Mouse (Mus musculus) retina, postnatal 7 days (tissue): ENCODE data around the gene Aatf.

Experiments used
- DNase-seq: peaks from one replicate; pipeline ENCODE4 v3.0.0-alpha.2; 2012; ENCODE audit warnings: low read depth, low spot score

Aatf gene

DNA sequence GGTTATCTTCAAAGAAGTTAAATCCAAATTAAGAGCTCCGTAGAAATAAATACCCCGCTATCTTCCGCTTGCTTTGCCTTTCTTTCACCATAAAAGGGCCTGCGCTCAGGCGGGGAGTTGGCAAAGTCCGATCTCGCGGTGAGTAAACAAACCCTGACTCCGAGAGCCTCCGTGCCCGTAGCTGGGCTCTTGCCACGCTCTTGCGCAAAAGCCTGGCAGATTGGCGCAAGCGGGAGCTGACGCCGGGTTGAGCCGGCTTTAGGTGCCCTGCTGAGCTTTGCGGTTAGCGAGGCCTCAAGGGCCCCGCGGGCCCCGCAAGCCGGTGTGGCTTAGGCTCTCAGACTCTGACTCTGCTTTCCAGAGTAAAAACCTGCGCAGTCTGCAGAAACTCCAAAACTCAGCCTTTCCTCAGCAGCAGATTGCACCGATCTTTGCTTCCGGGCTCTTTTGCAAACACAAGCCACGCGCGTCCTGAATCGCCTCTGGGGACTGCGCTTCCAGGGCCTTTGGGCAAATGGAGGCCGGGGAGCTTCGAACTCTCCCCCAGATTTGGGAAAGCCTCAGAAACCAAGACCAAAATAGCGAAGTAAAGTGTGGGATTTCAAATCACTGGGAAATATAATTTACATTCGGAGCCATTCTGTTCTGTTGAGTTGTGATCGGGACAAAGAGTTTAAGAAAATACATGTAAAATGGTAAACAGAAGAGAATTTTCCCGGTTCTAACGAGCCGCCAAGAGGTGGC, 9.4 kb upstream of the Aatf start:
- DNase-seq: no peak

DNA sequence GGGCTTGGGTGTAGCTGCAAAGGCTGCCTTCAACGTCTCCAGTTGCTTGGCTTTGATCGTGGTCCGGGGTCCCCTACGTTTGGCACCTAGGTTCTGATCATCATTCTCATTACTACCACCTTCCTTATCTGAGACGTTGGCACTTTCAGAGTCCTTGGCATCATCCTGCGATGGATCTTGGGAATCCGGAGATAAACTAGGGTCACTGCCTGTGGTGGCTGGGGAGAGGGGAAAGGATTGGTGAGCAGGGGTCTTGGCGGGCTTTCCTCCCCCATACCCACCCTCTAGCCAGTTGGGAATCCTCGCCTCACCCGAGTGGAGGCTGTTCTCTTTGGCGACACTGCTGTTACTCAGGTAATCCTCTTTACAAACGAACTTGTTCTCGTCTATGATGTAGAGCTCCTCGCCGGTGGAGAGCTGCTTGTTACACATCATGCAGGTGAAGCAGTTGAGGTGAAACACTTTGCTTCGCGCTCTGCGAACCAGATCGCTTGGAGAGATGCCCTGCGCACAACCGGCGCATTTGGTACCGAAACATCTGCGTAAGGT, 8.5 kb upstream of the Aatf start:
- no peak for DNase-seq

DNA sequence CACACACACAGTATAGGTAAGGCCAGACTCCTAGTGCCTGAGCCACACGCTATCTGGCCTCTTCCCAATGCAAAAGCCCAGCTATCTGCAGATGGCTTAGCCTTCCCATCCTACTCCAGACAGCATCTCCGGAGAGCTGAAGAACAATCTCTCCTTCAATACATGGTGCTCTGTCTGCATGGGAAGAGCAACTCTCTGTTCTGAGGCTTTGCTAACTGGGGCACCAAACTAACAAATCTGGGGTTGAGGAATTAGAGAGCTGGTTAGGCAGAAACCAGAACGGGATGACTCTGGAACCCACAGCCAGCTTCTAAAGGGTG, 7.7 kb upstream of the Aatf start:
- DNase-seq: no peak

DNA sequence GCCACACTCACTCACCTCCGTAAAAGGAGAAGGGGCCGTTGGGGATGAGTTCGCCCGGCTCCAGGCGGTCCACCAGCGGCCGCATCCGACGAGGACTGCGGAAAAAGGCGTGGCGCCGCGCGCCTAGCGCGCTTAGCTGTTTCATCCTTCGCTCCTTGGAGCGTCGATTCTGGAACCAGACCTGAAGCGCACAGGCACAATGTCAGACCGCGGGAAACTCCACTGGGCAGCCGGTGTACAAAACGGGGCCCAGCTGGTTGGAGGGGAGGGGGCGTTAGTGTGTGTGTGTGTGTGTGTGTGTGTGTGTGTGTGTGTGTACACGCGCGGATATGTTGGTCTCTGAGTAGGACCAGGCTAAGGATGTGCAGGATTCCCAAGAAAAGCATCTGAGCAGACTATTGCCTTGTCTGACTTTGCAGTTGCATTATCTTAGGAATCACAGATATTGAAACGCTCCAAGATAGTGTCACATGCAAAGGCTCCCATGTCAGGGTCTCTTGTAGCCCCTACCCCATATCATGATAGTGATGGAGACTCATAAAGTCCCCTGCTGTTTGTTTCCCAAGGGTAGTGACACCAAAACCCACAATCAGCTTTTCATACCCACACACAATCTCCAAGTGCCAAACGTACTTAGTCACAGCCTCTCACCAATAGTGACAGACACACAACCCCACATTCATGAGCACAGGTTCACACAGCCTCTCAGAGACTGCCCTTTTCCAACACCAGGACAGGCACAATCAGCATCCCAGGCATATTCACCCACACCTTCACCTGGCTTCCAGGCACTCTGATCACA, 7.1 kb upstream of the Aatf start:
- no peak for DNase-seq

DNA sequence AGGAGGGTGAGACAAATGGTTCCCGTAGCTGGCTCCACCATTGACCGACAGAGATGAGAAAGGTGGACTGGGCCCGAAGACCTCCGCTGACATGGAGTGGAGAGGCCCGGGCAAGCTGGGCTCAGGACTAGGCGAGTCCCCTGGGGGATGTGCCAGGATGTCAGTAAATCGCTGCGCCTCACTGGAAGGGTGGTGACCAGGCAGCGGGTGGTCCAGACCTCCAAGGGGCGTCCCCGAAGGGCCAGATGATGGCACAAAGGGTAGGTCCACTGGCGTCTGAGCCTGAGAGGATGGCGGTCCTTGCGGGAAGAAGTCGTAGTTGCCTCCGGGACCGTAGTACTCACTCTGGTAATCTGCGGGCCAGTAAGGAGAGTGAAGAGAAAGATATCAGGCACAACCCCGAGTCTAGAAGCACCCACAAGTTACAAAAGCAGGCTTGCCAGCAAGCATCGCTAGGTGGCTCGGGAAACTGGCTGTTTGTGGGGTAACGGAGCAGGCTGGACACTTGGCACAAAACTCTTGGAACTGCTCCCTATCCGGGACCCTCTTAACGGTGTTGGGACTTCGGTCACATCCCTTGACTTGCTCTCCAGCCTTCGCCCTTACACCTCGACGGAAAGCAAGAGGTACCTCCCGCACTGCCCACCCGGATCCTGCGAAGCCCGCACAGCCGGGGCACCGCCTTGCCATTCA, 6.4 kb upstream of the Aatf start:
- DNase-seq: no peak

DNA sequence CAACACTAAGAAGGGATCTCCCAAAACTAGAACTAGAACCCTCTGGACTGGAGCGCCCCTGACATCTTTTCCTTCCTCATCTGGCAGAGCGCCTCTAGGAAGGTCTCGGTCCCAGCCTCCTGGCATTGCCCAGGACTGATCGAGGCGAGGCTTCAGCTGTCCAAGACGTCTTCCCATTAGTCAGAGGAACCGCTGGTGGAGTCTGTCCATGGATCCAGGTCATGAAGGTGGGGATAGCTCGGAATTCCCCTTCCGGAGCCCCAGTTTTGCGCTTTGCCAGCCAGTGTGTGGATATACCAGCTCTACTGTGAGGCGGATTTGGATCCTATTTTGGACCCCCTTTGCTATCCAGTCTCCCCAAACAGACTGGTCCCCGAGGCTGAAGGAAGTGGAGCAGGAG, 5.7 kb upstream of the Aatf start:
- no peak for DNase-seq

DNA sequence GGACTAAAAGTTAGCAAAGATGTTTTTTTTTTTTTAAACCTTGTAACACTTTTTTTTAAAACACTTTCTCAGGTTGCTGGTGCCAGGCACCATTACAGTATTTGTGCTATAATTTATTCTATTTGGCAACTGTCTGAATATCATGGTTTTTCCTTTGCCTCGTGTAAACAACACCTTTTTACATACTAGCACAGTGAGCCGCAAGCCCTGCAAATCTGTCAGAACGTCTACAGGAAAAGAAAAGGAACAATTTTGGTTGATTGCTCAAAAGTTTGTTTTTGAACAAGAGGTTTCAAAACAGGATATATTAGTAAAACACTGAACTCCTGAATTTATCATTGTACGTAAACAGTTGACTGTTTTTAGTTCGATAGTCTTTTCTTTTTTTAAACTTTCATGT, 4.9 kb upstream of the Aatf start:
- no peak for DNase-seq

DNA sequence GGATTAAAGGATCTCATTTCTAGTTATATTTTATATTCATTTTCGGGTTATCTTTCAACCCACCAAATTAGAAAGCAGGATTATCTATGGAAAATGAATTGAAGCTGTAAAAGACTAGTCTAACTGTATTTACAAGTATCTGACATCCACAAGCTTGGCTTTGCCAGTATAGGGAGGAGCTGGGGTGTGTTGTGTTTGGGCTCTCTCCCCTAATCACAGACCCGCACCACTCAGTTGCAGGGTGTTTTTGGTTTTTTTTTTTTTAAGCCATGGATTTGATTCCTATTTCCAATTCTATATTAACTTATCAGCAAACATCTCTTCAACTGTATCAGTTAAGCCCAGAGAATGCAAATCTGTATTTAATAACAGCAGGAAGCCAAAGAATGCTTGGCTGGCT, 4.1 kb upstream of the Aatf start:
- no peak for DNase-seq

DNA sequence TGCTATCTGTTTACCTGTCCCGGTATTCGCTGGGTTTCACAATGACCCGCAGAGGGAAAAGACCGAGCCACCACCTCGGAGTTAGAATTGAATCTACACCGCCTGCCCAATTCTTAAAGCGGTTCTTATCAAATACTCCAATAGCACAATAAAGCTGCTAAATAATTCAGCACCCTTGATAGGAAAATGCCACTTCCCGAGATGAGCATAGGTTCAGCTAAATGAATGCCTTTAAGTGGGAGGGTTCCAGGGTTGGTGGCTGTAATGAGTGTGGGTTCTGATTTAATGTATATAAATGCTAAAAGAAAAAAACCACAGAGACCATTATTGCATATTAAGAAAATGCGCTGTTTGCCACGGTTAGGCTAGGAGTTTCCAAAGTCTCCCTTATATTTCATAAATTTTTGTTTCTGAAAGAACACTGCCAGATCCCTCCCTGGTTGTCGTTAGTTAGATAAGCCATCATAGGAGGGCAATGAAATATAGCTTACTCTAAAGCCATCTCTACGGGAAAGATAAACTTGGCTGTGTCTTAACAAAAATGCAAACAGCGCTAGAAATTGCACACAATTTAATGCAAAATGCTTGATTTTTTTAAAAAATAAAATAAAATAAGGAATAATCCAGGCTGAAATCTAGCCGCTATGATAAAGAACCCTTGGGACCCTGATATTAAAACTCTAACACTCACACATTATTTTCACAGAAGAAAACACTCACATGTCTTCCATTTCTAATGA, 3.3 kb upstream of the Aatf start:
- no peak for DNase-seq

DNA sequence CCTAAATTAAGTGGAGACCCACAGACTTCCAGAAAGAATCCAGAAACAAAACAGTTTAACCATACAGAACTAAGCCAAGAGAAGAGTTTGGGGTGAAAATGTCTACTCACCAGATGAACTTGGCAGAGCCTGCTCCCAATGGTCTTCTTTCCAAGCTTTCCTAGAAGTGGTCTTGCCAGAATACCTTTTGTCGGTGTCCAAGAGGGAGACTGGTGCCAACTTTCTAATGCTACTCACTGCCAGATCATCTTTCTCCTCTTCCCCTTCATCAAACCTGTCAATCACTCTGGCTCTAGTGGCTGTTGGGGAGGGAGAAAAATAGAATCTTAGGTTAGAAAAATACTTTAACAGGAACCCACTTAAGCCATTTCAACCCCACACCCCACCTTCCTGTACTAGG, 1.3 kb downstream of the Aatf start:
- no peak for DNase-seq

DNA sequence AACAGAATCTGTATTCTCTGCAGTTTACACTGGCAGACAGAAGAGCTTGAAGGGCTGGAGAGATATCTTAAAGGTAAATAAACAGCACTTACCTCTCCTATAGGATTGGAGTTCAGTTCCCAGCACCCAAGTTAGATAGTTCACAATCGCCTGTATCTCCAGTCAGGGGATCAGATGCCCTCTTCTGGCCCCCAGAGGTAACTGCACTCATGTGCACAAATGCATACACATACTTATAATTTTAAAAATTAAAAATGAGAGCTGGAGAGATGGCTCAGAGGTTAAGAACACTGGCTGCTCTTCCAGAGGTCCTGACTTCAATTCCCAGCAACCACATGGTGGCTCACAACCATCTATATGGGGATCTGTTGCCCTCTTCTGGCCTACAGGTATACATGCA, 9.0 kb downstream of the Aatf start:
- no peak for DNase-seq

DNA sequence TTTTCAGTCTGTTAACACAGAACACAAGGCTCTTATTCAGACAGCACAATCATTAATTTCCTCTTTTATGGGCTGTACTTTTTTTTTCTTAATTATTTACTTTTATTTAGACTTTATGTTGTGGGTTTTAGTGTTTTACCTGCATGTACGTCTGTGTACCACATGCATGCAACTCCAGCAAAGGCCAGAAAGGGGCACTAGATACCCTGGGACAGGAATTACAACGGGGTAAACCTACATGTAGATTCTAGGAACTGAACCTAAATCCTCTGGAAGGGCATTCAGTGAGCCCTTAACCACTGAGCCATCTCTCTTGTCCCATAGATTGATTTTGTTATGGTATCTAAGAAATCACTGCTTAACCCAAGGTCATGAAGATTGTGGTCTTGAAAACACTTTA, 15.4 kb downstream of the Aatf start:
- DNase-seq: no peak

DNA sequence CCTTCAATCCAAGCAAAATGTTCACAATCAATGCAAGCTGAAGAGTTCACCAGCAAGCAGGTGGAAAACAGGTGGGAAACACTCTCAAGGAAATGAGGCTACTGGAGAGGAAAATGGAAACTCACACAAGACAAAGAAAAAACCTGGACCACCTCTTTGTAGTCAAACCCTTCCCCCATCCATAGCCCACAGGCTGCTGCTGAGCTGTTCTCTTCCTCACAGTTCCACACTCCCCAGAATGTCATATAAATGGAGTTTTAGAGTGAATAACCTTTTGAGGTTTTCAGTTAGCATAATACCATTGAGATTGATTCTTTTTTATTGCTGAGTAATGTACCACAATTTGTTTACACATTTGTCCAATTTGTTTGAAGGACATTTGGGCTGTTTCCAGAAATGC, 16.4 kb downstream of the Aatf start:
- no peak for DNase-seq

DNA sequence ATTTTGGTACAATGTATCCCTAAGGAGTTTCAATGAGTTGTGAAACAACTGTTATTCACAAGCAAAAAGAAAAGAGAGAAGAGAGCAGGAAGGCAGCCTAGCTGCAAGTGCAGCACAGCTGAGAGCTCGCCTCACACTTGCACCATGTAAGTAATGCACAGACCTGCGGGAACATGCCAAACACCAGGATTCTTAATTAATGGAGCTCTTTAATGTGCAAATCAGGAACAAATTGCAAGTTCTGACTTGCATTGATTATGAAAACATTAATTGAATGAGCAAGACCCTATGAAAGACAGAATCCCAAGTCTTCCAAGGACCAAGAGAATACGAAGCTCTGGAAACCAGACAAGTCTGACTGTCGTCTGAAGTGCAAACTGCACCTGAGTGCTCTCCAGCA, 17.5 kb downstream of the Aatf start:
- no peak for DNase-seq

DNA sequence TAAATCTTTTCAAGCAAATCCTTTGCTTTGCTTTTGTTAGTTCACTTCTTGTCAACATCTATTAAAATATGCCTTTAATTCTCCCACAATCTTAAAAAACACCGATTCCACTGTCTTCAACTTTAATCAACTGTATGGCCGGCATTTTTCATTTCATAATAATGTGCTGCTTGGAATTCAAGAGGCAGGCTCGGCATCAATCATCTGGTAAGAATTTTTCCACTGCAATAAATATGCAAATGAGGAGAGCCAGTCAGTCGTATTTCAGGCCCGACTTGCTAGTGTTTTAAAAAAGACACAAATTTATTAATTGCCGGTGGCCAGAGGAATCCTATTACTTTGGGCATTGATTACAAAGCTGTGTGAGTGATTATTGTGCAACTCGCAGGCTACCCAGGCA, 31.7 kb downstream of the Aatf start:
- no peak for DNase-seq

DNA sequence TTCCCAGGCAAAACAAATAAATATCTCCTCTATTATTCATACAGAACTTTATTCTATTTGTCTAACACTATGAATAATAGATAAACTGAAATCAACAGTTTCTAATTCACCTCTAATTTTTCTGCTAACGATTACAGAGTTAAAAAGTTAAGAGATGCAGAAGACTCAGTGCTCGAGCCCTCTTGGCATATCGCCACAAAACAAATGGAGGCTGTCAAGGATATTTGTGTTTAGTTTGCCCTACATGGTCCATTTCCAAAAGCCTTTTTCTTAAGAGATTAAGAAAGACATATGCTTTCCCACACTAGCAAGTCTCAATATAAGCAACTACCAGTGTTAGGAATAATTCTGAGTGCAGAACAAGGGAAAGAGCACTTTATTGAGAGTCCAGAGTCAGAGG, 32.9 kb downstream of the Aatf start:
- DNase-seq: no peak

DNA sequence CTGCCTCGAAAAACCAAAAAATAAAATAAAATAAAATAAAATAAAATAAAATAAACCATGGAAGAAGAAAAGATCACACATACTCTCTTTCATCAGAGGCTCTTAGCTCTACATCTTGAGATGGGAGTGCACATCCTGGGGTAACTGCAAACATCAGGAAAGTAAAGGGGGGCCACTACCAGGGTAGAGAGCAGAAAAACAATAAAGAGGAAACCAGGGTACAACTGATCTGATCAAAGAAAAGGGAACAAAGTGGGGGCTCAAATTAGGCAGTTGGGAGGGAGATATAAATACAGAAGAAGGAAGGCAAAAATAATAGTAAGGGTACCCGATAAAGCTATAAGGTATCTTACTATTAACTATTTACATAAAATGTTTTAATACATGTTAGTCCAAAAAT, 36.7 kb downstream of the Aatf start:
- no peak for DNase-seq

DNA sequence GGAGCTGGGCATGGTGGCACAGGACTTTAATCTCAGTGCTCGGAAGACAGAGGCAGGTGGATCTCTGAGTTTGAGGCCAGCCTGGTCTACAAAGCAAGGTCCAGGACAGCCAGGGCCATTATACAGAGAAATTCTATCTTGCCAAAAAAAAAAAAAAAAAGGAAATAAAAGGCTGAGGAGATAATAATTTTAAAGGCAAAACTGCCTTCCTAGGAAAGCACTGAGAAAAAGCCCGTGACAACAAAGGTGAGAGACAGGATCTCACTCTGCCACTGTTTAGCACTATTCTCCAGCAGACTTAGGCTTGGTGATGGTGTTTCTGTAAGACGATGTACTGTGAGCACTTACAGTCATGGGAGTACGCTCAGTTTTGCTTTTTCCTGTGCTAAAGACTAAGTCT, 37.3 kb downstream of the Aatf start:
- no peak for DNase-seq

DNA sequence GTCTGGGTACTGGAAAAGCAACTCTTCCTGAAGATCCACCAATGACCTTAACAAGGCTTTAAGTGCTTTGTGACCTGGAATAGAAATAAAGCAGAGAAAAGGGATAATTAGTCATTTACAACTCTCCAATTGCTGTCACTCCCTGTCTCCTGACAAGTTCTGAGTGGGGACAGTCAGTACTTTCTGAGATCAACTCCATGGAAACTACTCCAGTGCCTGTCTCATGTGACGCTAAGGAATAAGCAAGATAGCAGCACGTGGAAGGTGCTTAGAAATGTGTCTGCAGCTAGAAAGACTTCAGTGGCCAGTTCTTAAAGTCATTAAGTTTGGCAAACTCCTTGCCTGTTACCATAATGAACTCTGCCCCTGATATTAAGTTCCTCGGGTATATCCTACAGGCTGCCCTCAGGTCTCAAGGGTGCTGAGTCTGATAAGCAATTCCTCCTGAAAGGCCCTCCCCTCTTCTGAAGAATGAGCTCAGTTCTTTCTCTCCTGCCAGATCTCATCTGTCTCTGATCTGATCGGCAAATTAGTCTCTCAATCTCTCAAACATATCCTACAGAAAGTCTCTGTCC, 40.1 kb downstream of the Aatf start:
- no peak for DNase-seq

DNA sequence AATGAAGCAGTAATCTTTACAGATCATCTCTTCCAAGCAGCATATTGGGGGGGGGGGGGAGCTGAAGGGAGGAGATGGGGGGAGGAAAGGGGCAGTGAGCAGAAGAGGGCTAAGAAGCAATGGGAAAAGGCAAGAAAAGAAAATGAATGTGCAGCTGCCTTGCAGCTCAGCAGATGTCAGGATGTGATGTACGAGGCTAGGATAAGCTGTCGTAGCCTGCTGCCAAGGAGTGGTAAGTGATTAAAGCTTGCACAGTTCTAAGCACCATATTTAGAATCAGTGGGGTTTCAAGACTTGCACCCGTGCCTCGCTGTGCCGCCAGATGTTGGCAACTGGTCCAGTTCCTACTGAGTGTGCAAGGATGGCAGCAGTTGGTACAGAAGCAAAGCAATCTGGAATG, 48.8 kb downstream of the Aatf start:
- no peak for DNase-seq

DNA sequence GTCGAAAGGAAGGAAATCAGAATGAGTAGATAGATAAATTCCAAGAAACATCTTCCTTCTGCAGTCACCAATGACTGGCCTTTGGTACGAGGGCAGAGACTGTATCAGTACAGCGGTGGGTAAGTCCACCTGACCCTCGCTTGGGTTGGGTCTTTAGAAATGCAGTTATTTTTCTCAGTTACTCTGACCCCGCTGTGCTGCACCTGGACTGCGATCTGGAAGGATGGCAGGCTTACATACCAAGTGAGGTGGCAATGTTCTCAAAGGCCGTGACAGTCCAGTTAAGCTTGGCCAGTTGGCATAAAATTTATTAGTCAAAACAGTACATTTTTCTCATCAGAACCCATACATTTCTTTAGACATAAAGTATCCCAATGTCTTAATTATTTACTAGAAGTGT, 59.4 kb downstream of the Aatf start:
- no peak for DNase-seq
